Mouse (Mus musculus) cerebellum, adult 2 months (tissue): ENCODE results near the gene Washc1.

Source experiments
- CTCF ChIP-seq: fragments of 200-500 bp; IDR thresholded peaks from 2 replicates; pipeline ENCODE4 v1.5.1; 2011; ENCODE audit warnings: low read depth, mild to moderate bottlenecking, control low read depth, low read length, moderate library complexity, borderline replicate concordance; ENCODE audit not compliant: insufficient read depth
- POLR2A ChIP-seq: fragments of 200-500 bp; IDR thresholded peaks from 2 replicates; pipeline ENCODE4 v1.6.1; 2011; ENCODE audit warnings: low read length, control low read depth, borderline replicate concordance; ENCODE audit not compliant: insufficient read depth

GRCm38 (mm10) chr17:66092664-66093063 is 18.7 kb upstream of the Washc1 start:
- TF ChIP-seq CTCF (no peak), POLR2A (no peak)
